Mouse (Mus musculus) urinary bladder, postnatal 25 days (tissue): ENCODE data around the gene Fgr.

Experiments
- DNase-seq: peaks from one replicate; pipeline ENCODE4 v3.0.0; 2022; ENCODE audit warnings: low spot score

Fgr gene

GRCm38 (mm10) chr4:133016677-133017415, 43.0 kb downstream of the Fgr start:
- no peak for DNase-seq

GRCm38 (mm10) chr4:133017597-133018262, 43.8 kb downstream of the Fgr start:
- no peak for DNase-seq

- DNase-seq = no peak
These were observed 44.4 kb downstream of the Fgr start for GRCm38 (mm10) chr4:133018263-133018798.

GRCm38 (mm10) chr4:133020721-133021120, 46.8 kb downstream of the Fgr start:
- no peak for DNase-seq

GRCm38 (mm10) chr4:133021181-133021671, 47.3 kb downstream of the Fgr start:
- no peak for DNase-seq

GRCm38 (mm10) chr4:133022217-133022616, 48.3 kb downstream of the Fgr start:
- no peak for DNase-seq

GRCm38 (mm10) chr4:133022954-133023635, 49.2 kb downstream of the Fgr start:
- no peak for DNase-seq

- DNase-seq = no peak
These were observed 49.7 kb downstream of the Fgr start for GRCm38 (mm10) chr4:133023636-133024035.

- no peak for DNase-seq
These were observed 50.5 kb downstream of the Fgr start for GRCm38 (mm10) chr4:133024404-133024803.

GRCm38 (mm10) chr4:133024969-133025685, 51.2 kb downstream of the Fgr start:
- DNase-seq = no peak

- DNase-seq = no peak
These were observed 52.4 kb downstream of the Fgr start for GRCm38 (mm10) chr4:133026272-133026671.

GRCm38 (mm10) chr4:133026826-133027375, 53.0 kb downstream of the Fgr start:
- no peak for DNase-seq

GRCm38 (mm10) chr4:133027721-133028120, 53.8 kb downstream of the Fgr start:
- DNase-seq = no peak

- no peak for DNase-seq
These were observed 54.3 kb downstream of the Fgr start for GRCm38 (mm10) chr4:133028193-133028592.

GRCm38 (mm10) chr4:133028875-133029274, 55.0 kb downstream of the Fgr start:
- DNase-seq = no peak

GRCm38 (mm10) chr4:133032410-133033095, 58.7 kb downstream of the Fgr start:
- DNase-seq = no peak

GRCm38 (mm10) chr4:133034478-133034877, 60.6 kb downstream of the Fgr start:
- no peak for DNase-seq

- no peak for DNase-seq
These were observed 61.6 kb downstream of the Fgr start for GRCm38 (mm10) chr4:133035446-133035845.

GRCm38 (mm10) chr4:133035946-133036345, 62.1 kb downstream of the Fgr start:
- no peak for DNase-seq

GRCm38 (mm10) chr4:133037293-133037692, 63.4 kb downstream of the Fgr start:
- no peak for DNase-seq

- DNase-seq = no peak
These were observed 63.9 kb downstream of the Fgr start for GRCm38 (mm10) chr4:133037798-133038197.
